Mouse (Mus musculus): ENCODE results near the gene Gpr22.

DNA sequence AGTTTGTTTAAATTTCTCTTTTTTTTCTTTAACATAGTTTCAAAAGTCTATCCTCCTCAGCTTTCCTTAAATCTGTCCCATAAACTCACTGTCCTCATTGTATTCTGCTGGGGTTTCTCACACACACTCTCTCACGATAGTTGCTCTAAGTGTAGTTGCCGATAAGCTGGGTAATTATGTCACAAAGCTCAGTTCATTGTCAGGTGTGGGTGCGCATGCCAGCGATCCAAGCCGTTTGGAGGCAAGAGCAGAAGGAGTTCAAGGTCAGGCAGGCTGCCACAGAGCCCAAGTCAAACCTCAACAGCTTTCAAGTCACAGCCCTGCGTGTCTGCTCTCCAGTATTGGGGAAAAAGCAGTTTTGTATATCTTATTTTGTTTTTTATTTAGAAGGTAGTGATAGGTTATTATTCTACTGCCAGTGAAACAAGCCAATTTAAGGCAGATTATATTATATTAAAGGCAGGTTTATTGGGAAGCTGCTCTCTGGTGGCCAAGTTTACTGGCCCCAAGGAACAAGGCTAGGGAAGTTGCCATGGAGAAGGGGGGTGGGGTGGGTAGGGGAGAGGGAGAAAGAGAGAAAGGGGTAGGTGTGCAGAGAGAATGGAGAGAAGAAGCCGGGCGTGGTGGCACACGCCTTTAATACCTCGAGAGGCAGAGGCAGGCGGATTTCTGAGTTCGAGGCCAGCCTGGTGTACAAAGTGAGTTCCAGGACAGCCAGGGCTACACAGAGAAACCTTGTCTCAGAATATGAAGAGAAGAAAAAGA, 11.9 kb upstream of the Gpr22 start:
- TF ChIP-seq GATA1 (IDR thresholded peaks at IDR 0.05; ENCODE audit: borderline replicate concordance, low read length) (no peak), FLI1 (IDR thresholded peaks at IDR 0.05; ENCODE audit: low read length) (no peak)
